Mouse (Mus musculus) cerebellum, adult 2 months (tissue): Measurements from ENCODE around the gene Flad1.

ENCODE experiments used
- CTCF ChIP-seq: fragments of 200-500 bp; IDR thresholded peaks from 2 replicates; pipeline ENCODE4 v1.5.1; 2011; ENCODE audit warnings: low read depth, mild to moderate bottlenecking, control low read depth, low read length, moderate library complexity, borderline replicate concordance; ENCODE audit not compliant: insufficient read depth
- POLR2A ChIP-seq: fragments of 200-500 bp; IDR thresholded peaks from 2 replicates; pipeline ENCODE4 v1.6.1; 2011; ENCODE audit warnings: low read length, control low read depth, borderline replicate concordance; ENCODE audit not compliant: insufficient read depth

DNA sequence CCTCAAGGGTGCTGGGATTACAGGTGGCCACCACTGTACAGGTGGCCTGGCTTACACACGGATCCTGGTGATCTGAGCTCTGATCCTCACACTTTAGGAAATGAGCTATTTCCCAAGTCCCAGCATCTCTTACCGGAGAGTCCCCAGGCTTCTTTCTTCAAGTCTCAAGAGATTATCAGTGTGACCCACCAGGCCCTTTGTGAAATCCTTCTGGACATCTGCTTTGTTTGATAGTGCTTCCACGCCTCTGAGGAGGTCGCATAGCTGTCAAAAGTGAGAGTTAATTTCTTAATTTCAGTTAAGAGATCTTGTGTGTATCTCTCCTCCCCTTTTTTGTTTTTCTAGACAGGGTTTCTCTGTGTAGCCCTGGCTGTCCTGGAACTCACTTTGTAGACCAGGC, 14.2 kb upstream of the Flad1 start:
- TF ChIP-seq POLR2A (no peak), CTCF (no peak)
